Mouse (Mus musculus) olfactory bulb, adult 2 months (tissue): ENCODE measurements around the gene Hopx. TPM values are rescaled to one million over a fixed set of nuclear protein-coding genes. Genes with fewer than 3 reads are reported as not detected.
"Not testable (repeated sequence)": the region's sequence is repeated elsewhere in the genome, so short reads cannot be mapped to it uniquely, and the experiment has no call there.

Source experiments
- H3K27ac ChIP-seq: fragments of 200-500 bp; 2 replicates; pipeline ENCODE4 v1.5.1; 2012; ENCODE audit warnings: low read depth, low read length; ENCODE audit not compliant: insufficient read depth
- H3K4me1 ChIP-seq: fragments of 200-500 bp; 2 replicates; pipeline ENCODE4 v1.6.1; 2012; ENCODE audit warnings: low read length; ENCODE audit not compliant: control insufficient read depth, insufficient read depth
- H3K4me3 ChIP-seq: fragments of 200-500 bp; 2 replicates; pipeline ENCODE4 v1.5.1; 2012; ENCODE audit warnings: mild to moderate bottlenecking, low read depth, low read length, moderate library complexity; ENCODE audit not compliant: insufficient read depth
- CTCF ChIP-seq: fragments of 200-500 bp; IDR thresholded peaks from 2 replicates; pipeline ENCODE4 v1.5.1; 2012; ENCODE audit warnings: low read depth, mild to moderate bottlenecking, low read length, moderate library complexity; ENCODE audit not compliant: insufficient read depth
- POLR2A ChIP-seq: fragments of 200-500 bp; IDR thresholded peaks from 2 replicates; pipeline ENCODE4 v1.6.1; 2012; ENCODE audit warnings: mild to moderate bottlenecking, low read depth, low read length, moderate library complexity; ENCODE audit not compliant: insufficient read depth
- WGBS: fragments of 180-500 bp; shearing (Covaris S2); methylation state at CpG from one replicate; pipeline ENCODE4 v1.1.7; 2018; 5-methylcytosine and 5-hydroxymethylcytosine counted together
- polyA plus RNA-seq: library from polyadenylated mRNA; stranded (reverse); fragments of >200 nt; gene quantifications from 2 replicates; pipeline ENCODE4 v1.2.4, GENCODE M21; 2012; ENCODE audit warnings: low replicate concordance; ENCODE audit not compliant: missing spikeins, insufficient read depth, insufficient read length

The Hopx gene
- polyA plus RNA-seq, 1 experiment: not detected

GRCm38 (mm10) chr5:77097686-77098085 is 17.2 kb downstream of the Hopx start:
- Histone ChIP-seq H3K27ac (no peak overlapping the region), H3K4me3 (no peak overlapping the region), H3K4me1 (peaks cover 12% of the 10 kb centered on the region)
- TF ChIP-seq POLR2A: no peak
- TF ChIP-seq CTCF: no peak
- 80% methylated on average over 6 of the region's 6 CpGs for WGBS

GRCm38 (mm10) chr5:77096194-77096593 is 18.7 kb downstream of the Hopx start:
- not testable (repeated sequence) for H3K4me3 ChIP-seq, H3K27ac ChIP-seq
- WGBS: 96% methylated on average over 3 of the region's 3 CpGs
- H3K4me1 ChIP-seq: peaks cover 16% of the 10 kb centered on the region

DNA sequence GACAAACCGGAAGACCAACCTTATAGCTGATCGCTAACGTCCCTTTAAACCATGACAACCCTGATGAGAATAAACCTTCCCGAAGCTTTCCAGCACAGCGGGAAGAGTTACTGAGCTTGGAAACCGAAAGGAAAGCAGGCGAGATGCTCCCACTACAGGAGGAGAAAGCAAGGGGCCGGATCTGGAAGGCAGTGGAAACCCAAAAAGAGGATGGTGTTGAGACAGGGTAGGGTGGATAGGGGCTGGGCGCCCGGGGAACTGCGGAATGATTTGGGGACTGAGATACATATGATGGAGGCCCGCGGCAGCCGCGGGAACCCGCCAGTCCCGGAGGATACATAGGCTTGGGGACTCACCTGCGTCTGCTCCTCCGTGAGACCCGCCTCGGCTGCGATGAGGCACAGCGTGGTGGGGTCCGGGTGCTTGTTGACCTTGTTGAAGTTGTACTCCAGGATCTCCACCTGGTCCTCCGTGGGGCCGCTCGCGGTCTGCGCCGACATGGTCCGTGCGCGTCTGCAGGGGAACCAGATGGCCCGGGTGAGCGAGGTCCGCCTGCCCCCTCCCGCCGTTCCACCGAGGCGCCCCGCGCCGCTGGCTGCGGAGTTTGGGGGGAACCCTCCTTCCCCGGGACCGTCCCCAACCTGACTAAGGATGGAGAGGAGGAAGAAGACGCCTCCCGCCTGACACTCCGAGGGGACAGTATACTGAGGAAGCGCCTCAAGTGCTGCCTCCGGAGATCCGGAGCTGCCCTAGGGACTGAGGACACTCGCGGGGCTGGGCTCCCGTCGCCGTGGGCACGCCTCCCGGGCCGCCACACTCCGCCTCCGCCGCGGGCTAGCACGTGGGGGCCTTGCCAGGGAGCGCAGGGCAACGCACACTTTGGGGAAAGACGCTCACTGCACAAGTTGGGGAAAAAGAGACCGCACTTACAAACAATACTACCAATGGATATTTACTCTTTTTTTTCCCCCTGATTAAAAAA is 20.1 kb downstream of the Hopx start:
- under 1% methylated on average over 69 of the region's 69 CpGs for WGBS
- H3K27ac ChIP-seq: no peak overlapping the region
- peak overlapping the region; percentile 77 for H3K4me3 ChIP-seq
- TF ChIP-seq POLR2A: no peak
- TF ChIP-seq CTCF: no peak
- H3K4me1 ChIP-seq: peaks cover 16% of the 10 kb centered on the region

GRCm38 (mm10) chr5:77093961-77094360 is 21.0 kb downstream of the Hopx start:
- peaks cover 16% of the 10 kb centered on the region for H3K4me1 ChIP-seq
- H3K4me3 ChIP-seq: no peak overlapping the region
- TF ChIP-seq CTCF: no peak
- TF ChIP-seq POLR2A: no peak
- WGBS: 35% methylated on average over 8 of the region's 8 CpGs
- no peak overlapping the region for H3K27ac ChIP-seq

DNA sequence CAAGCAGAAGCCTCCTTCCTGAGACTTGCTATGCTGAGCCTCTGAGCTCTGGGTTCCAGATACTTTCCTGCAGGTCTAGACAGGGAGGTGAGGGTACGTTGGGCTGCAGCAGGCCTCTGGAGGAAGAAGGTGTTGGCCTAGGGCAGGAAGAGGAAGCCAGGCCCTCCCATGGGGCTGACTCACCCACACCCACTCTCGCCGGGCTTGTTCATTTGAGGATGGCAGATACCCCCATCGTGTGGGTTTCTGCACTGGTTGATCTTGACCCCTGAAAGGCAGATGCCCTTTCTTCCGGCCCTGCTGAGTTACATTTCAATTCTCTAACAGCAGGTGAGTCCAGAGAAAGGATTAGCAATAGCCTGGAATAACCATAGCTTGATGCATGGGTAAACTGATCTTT is 22.4 kb downstream of the Hopx start:
- Histone ChIP-seq H3K4me3 (no peak overlapping the region), H3K27ac (no peak overlapping the region), H3K4me1 (peaks cover 19% of the 10 kb centered on the region)
- TF ChIP-seq POLR2A (no peak), CTCF (no peak)
- 75% methylated on average over 5 of the region's 5 CpGs for WGBS

DNA sequence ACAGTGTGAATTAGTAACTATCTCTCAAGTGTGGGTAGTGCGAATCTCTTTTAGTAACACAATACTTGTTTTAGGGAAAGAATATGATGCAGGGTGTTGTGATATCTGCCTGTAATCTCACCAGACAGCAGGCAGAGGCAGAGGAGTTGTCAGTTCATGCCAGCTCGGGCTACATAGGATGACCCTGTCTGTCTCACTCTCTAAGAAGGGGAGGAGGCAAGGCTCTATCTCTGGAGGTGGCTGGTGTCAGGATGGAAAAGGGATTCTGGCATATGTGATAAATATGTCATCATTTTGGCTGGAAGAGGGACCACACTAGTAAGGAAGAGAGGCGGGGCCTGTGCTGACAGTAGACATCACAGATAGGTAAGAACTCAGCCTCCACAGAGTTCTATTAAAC is 23.0 kb downstream of the Hopx start:
- peaks cover 20% of the 10 kb centered on the region for H3K4me1 ChIP-seq
- H3K4me3 ChIP-seq: no peak overlapping the region
- TF ChIP-seq POLR2A (no peak), CTCF (no peak)
- WGBS: 86% methylated on average over 3 of the region's 3 CpGs
- H3K27ac ChIP-seq: no peak overlapping the region

DNA sequence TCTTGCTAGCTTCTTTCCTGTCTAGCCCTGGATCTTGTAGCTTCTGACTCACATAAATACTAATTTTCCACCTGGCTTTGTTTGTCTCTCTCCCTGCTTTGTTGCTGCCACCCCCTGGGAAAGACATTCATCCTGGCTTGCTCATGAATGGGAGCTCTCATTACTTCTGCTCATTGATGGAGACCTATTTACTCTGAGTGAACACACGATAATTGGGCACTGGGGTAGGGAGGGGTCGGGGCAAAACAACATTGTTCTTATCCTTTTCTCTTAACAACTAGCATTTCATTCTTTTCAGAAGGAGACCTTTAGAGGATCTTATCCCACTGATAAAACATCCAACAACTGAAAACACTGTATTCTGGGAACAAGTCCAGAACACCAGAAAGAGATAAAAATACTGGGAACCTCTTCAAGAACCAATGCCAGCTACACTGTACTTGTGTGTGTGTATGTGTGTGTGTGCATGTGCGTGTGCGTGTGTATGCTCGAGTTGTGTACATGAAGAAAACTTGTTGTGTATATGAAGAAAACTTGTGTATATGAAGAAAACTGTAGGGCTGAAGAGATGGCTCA is 24.3 kb downstream of the Hopx start:
- TF ChIP-seq CTCF: no peak
- no peak for TF ChIP-seq POLR2A
- WGBS: 20% methylated on average over 5 of the region's 5 CpGs
- H3K4me3 ChIP-seq: no peak overlapping the region
- H3K4me1 ChIP-seq: peaks cover 20% of the 10 kb centered on the region
- no peak overlapping the region for H3K27ac ChIP-seq

GRCm38 (mm10) chr5:77089901-77090300 is 25.0 kb downstream of the Hopx start:
- peaks cover 17% of the 10 kb centered on the region for H3K4me1 ChIP-seq
- H3K27ac ChIP-seq: no peak overlapping the region
- WGBS: 27% methylated on average over 8 of the region's 8 CpGs
- no peak overlapping the region for H3K4me3 ChIP-seq
- no peak for TF ChIP-seq CTCF
- TF ChIP-seq POLR2A: no peak

GRCm38 (mm10) chr5:77089294-77089693 is 25.6 kb downstream of the Hopx start:
- Histone ChIP-seq H3K27ac (no peak overlapping the region), H3K4me1 (peaks cover 11% of the 10 kb centered on the region), H3K4me3 (no peak overlapping the region)
- peak; percentile 59 for TF ChIP-seq CTCF
- no peak for TF ChIP-seq POLR2A
- WGBS: 21% methylated on average over 1 of the region's 1 CpGs
